Mouse (Mus musculus) stomach, postnatal 0 days (tissue): ENCODE data around the gene Psmb2. TPM values are rescaled to one million over a fixed set of nuclear protein-coding genes. Genes with fewer than 3 reads are reported as not detected.

Source experiments
- ATAC-seq: fragments of 200-750 bp; cut with Nextera tagmentation; 2 replicates; pipeline ENCODE4 v1.8.0; 2017; ENCODE audit not compliant: low FRiP score, low TSS enrichment
- DNase-seq: peaks from one replicate; pipeline ENCODE4 v3.0.0-alpha.2; 2016; ENCODE audit warnings: low spot score
- H3K27ac ChIP-seq: fragments of 300-500 bp; sonication (generic); replicated peaks from 2 replicates; pipeline ENCODE4 v1.5.1; 2014; ENCODE audit warnings: mild to moderate bottlenecking, control low read depth
- H3K27me3 ChIP-seq: fragments of 300-500 bp; sonication (generic); 2 replicates; pipeline ENCODE4 v1.6.1; 2014; ENCODE audit warnings: low read length; ENCODE audit not compliant: control insufficient read depth, insufficient read depth
- H3K36me3 ChIP-seq: fragments of 300-500 bp; sonication (generic); 2 replicates; pipeline ENCODE4 v1.6.1; 2014; ENCODE audit warnings: low read length, mixed read lengths; ENCODE audit not compliant: control insufficient read depth, insufficient read depth
- H3K4me1 ChIP-seq: fragments of 300-500 bp; sonication (generic); replicated peaks from 2 replicates; pipeline ENCODE4 v1.6.1; 2014; ENCODE audit warnings: antibody characterized with exemption; ENCODE audit not compliant: control insufficient read depth, insufficient read depth
- H3K4me2 ChIP-seq: fragments of 300-500 bp; sonication (generic); replicated peaks from 2 replicates; pipeline ENCODE4 v1.6.1; 2014; ENCODE audit warnings: low read depth, mild to moderate bottlenecking, control low read depth, moderate library complexity
- H3K4me3 ChIP-seq: fragments of 300-500 bp; sonication (generic); 2 replicates; pipeline ENCODE4 v1.5.1; 2014; ENCODE audit warnings: low read depth, low read length, control low read depth
- H3K9ac ChIP-seq: fragments of 300-500 bp; sonication (generic); 2 replicates; pipeline ENCODE4 v1.6.1; 2014; ENCODE audit warnings: mild to moderate bottlenecking, low read length, control low read depth, mixed read lengths
- H3K9me3 ChIP-seq: fragments of 300-500 bp; sonication (generic); 2 replicates; pipeline ENCODE4 v1.6.1; 2016; ENCODE audit warnings: low read length; ENCODE audit not compliant: control insufficient read depth
- CTCF ChIP-seq: IDR thresholded peaks from 2 replicates; pipeline ENCODE4 v1.5.1; 2016; ENCODE audit warnings: antibody characterized with exemption, low read depth, mild to moderate bottlenecking, moderate library complexity
- EP300 ChIP-seq: optimal IDR thresholded peaks from 2 replicates; pipeline ENCODE3; 2016; ENCODE audit warnings: antibody characterized with exemption
- WGBS: fragments of 180-500 bp; shearing (Covaris S2); extraction: QIAGEN DNeasy Blood & Tissue Kit; methylation state at CpG from one replicate; pipeline ENCODE4 v1.1.7; 2014; 5-methylcytosine and 5-hydroxymethylcytosine counted together
- polyA plus RNA-seq: library from polyadenylated mRNA; unstranded; fragments of >200 nt; fragmentation: Nextera tagmentation; extraction: Ambion mirVana; gene quantifications from 2 replicates; pipeline ENCODE4 v1.2.1, GENCODE M21; 2015

Psmb2 gene
- polyA plus RNA-seq, 1 experiment from 2014 or later: 389 TPM

GRCm38 (mm10) chr4:126641901-126642300 is 35.5 kb upstream of the Psmb2 start:
- H3K4me3 ChIP-seq: no peak overlapping the region
- no peaks in the 10 kb centered on the region for H3K27me3 ChIP-seq
- no peak overlapping the region for H3K9ac ChIP-seq
- TF ChIP-seq CTCF: no peak
- TF ChIP-seq EP300: no peak
- no peaks in the 10 kb centered on the region for H3K9me3 ChIP-seq
- no peak for ATAC-seq
- H3K4me2 ChIP-seq: no peak overlapping the region
- no peak overlapping the region for H3K27ac ChIP-seq
- DNase-seq: no peak
- H3K4me1 ChIP-seq: no peaks in the 10 kb centered on the region
- H3K36me3 ChIP-seq: no peaks in the 10 kb centered on the region
- 33% methylated on average over 9 of the region's 9 CpGs for WGBS

- no peaks in the 10 kb centered on the region for H3K4me1 ChIP-seq
- no peak overlapping the region for H3K4me2 ChIP-seq
- H3K27ac ChIP-seq: no peak overlapping the region
- H3K36me3 ChIP-seq: no peaks in the 10 kb centered on the region
- DNase-seq (no peak), ATAC-seq (no peak)
- no peak overlapping the region for H3K9ac ChIP-seq
- no peaks in the 10 kb centered on the region for H3K9me3 ChIP-seq
- 71% methylated on average over 4 of the region's 4 CpGs for WGBS
- no peaks in the 10 kb centered on the region for H3K27me3 ChIP-seq
- TF ChIP-seq CTCF (no peak), EP300 (no peak)
- no peak overlapping the region for H3K4me3 ChIP-seq
These were observed 33.6 kb upstream of the Psmb2 start for GRCm38 (mm10) chr4:126643815-126644214.

- WGBS: 74% methylated on average over 10 of the region's 10 CpGs
- H3K27ac ChIP-seq: no peak overlapping the region
- H3K4me3 ChIP-seq: no peak overlapping the region
- no peak overlapping the region for H3K9ac ChIP-seq
- TF ChIP-seq CTCF (no peak), EP300 (no peak)
- no peak overlapping the region for H3K4me2 ChIP-seq
- no peaks in the 10 kb centered on the region for H3K4me1 ChIP-seq
- H3K9me3 ChIP-seq: no peaks in the 10 kb centered on the region
- H3K36me3 ChIP-seq: no peaks in the 10 kb centered on the region
- no peaks in the 10 kb centered on the region for H3K27me3 ChIP-seq
- ATAC-seq (no peak), DNase-seq (no peak)
These were observed 33.0 kb upstream of the Psmb2 start for GRCm38 (mm10) chr4:126644333-126644963.

DNA sequence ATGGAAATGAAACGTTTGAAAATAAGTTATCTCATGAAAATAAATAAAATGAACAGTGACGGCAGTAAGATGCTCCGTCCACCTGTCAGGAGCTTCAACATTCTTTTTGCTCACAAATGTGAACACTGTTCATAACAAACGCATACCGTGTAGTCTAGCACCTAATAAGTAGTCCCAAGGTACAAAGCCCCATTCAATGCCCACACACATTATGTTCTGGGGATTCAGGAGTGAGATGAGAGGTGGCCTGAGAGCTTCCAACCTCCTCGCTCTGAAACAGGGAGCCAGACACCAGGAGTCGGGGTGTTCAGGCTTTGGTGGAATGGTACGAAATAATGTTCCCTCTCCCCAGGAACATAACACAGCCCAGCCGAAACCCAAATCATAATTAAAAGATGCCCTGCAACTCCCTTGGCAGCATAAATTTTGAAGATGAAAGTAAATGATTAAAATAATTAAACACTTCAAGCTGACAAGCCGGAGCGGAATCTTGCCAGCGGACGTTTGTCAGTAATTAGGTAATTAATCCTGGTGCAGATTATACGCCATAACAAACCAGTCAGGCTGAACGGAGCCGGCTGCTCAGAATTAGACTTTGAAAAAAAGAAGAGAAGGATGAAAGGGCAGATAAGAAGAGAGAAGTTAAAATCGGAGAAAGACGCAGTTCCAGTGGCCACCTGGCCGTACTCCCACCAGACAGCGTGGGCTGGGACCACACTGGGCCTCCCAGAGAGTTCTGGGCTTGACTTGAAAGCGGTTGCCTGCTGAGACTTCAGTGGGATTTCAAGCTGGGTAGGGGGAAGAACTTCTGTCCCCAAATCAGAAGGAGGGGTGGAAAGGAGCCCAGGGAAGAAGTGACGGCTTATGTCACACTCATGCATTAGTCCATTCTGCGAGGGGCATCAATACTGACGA is 29.2 kb upstream of the Psmb2 start:
- 42% methylated on average over 24 of the region's 24 CpGs for whole genome bisulfite sequencing

GRCm38 (mm10) chr4:126653148-126653547 is 24.3 kb upstream of the Psmb2 start:
- no peaks in the 10 kb centered on the region for H3K36me3 ChIP-seq
- ATAC-seq: no peak
- WGBS: 77% methylated on average over 5 of the region's 5 CpGs
- no peak overlapping the region for H3K4me2 ChIP-seq
- TF ChIP-seq EP300 (no peak), CTCF (no peak)
- no peak overlapping the region for H3K27ac ChIP-seq
- no peak for DNase-seq
- H3K9me3 ChIP-seq: no peaks in the 10 kb centered on the region
- H3K9ac ChIP-seq: no peak overlapping the region
- no peaks in the 10 kb centered on the region for H3K27me3 ChIP-seq
- no peaks in the 10 kb centered on the region for H3K4me1 ChIP-seq
- H3K4me3 ChIP-seq: no peak overlapping the region

More for the DNA sequence above, 29.2 kb upstream of the Psmb2 start:
- no peaks in the 10 kb centered on the region for H3K4me1 ChIP-seq
- no peak overlapping the region for H3K27ac ChIP-seq
- ATAC-seq (no peak), DNase-seq (no peak)
- no peaks in the 10 kb centered on the region for H3K9me3 ChIP-seq
- H3K4me3 ChIP-seq: no peak overlapping the region
- H3K36me3 ChIP-seq: no peaks in the 10 kb centered on the region
- H3K9ac ChIP-seq: no peak overlapping the region
- H3K27me3 ChIP-seq: no peaks in the 10 kb centered on the region
- TF ChIP-seq CTCF (no peak), EP300 (no peak)
- no peak overlapping the region for H3K4me2 ChIP-seq

- WGBS: 8% methylated on average over 9 of the region's 9 CpGs
These were observed 22.1 kb upstream of the Psmb2 start for GRCm38 (mm10) chr4:126655356-126655755.

More at GRCm38 (mm10) chr4:126655356-126655755, 22.1 kb upstream of the Psmb2 start:
- H3K27me3 ChIP-seq: no peaks in the 10 kb centered on the region
- H3K4me2 ChIP-seq: no peak overlapping the region
- TF ChIP-seq EP300: no peak
- no peak for TF ChIP-seq CTCF
- no peaks in the 10 kb centered on the region for H3K36me3 ChIP-seq
- DNase-seq (peak; percentile 27), ATAC-seq (no peak)
- H3K9me3 ChIP-seq: no peaks in the 10 kb centered on the region
- H3K4me1 ChIP-seq: no peaks in the 10 kb centered on the region
- no peak overlapping the region for H3K4me3 ChIP-seq
- no peak overlapping the region for H3K9ac ChIP-seq
- H3K27ac ChIP-seq: no peak overlapping the region
